Mouse (Mus musculus): ENCODE measurements around the gene Sirt2. TPM values are rescaled to one million over a fixed set of nuclear protein-coding genes. Genes with fewer than 3 reads are reported as not detected.

Sirt2 gene
- total and polyA plus RNA-seq, 3 experiments: 40.9 to 128 (median 68.3) TPM

GRCm38 (mm10) chr7:28780067-28780658 is 13.6 kb downstream of the Sirt2 start (continued):
- TF ChIP-seq PAX5 (IDR thresholded peaks at IDR 0.05; ENCODE audit: low read length) (no peak), CHD2 (IDR thresholded peaks at IDR 0.05; ENCODE audit: low read length) (no peak), ETS1 (conservative IDR thresholded peaks at IDR 0.05; ENCODE audit: low read depth, low read length) (no peak; the same call in 1 of the 2 replicates), ZC3H11A (IDR thresholded peaks at IDR 0.05; ENCODE audit: low read depth, low read length) (peak; percentile 67; the same call in 1 of the 2 replicates), BHLHE40 (IDR thresholded peaks at IDR 0.05; ENCODE audit: low read depth, low read length) (no peak), MAX (IDR thresholded peaks at IDR 0.05; ENCODE audit: low read length) (peak; percentile 9; the same call in 1 of the 2 replicates), MAZ (IDR thresholded peaks at IDR 0.05; ENCODE audit: low read depth, low read length) (peak; percentile 46; the same call in 1 of the 2 replicates), SIN3A (IDR thresholded peaks at IDR 0.05; ENCODE audit: low read length) (peak; percentile 89)

DNA sequence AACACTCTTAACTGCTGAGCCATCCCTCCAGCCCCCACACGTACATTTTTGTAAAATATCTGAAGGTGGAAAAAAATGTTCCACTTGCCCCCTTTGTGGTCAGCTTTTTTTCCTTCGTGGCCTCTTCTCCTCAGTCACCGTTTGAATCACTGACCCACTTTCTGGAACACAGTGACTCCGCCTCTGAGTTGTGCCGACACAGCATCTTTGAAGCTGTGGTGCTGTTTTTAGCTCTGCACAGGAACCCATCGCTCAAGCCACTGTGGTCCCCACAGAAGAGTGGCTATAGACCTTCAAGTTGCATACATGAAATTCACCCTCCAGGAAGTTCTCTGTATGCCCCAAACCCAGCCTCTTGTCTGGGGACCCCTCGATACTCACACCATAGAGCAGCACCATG is 14.3 kb downstream of the Sirt2 start:
- dilution Hi-C loops (cut with MboI; ENCODE audit: extremely low pct_ligation_motif_present, extremely low pct_unique_long_range_greater_than_20kb, low sequenced_read_pairs) (no loop called here), in situ Hi-C loops (cut with MboI; ENCODE audit: low pct_ligation_motif_present, low pct_unique_long_range_greater_than_20kb, low sequenced_read_pairs) (loop anchor here (25.0 kb wide), 1 partner anchor 256 kb away; no protein-coding TSS in a partner anchor)
- H3K9me3 ChIP-seq (replicated peaks; ENCODE audit: low read length): no peaks in the 10 kb centered on the region
- peak; percentile 82 for DNase-seq (ENCODE audit: extremely low read depth)
- no peaks in the 10 kb centered on the region for H3K27me3 ChIP-seq (replicated peaks)
- H3K79me2 ChIP-seq (replicated peaks; ENCODE audit: control insufficient read depth, extremely low read depth, insufficient read depth, poor library complexity, severe bottlenecking): no peaks in the 10 kb centered on the region
- peaks cover 37 to 71% of the 10 kb centered on the region in 2 experiments for H3K36me3 ChIP-seq (replicated peaks in 1 of 2; ENCODE audit: control insufficient read depth in 1 of 2, insufficient read depth in 1 of 2, low read length in 1 of 2)
- peak overlapping the region; percentile 64 for H3K9ac ChIP-seq (ENCODE audit: insufficient read depth, low read depth)
- peak overlapping the region; percentile 99 for H3K27ac ChIP-seq (ENCODE audit: insufficient read depth, low read depth)
- peak overlapping the region; percentile 56 for H3K4me2 ChIP-seq (ENCODE audit: insufficient read depth, low read depth, poor library complexity, severe bottlenecking)
- peak overlapping the region in 2 of 3 experiments; percentile 27 to 31 for H3K4me3 ChIP-seq (replicated peaks in 1 of 3; ENCODE audit: low read depth in 2 of 3, low read length in 2 of 3, poor library complexity in 1 of 3)
- peaks cover 37 to 71% of the 10 kb centered on the region in 2 experiments for H3K4me1 ChIP-seq (ENCODE audit: control insufficient read depth in 1 of 2, insufficient read depth in 2 of 2)
- TF ChIP-seq MEF2A (IDR thresholded peaks at IDR 0.05; ENCODE audit: borderline replicate concordance, low read depth, low read length) (peak; percentile 93), USF2 (conservative IDR thresholded peaks at IDR 0.05; ENCODE audit: low read depth, low read length) (no peak), SMC3 (IDR thresholded peaks at IDR 0.05; ENCODE audit: low read depth, low read length) (no peak), POLR2AphosphoS2 (IDR thresholded peaks at IDR 0.05; ENCODE audit: low read depth, low read length) (no peak), MAFK (IDR thresholded peaks at IDR 0.05; ENCODE audit: insufficient replicate concordance, low read length) (peak; percentile 99), CHD2 (IDR thresholded peaks at IDR 0.05; ENCODE audit: low read length) (peak; percentile 92), GABPA (IDR thresholded peaks at IDR 0.05; ENCODE audit: insufficient replicate concordance, low read depth, low read length) (no peak), HCFC1 (IDR thresholded peaks at IDR 0.05; ENCODE audit: low read depth, low read length) (peak; percentile 11; the same call in 1 of the 2 replicates), JUND (conservative IDR thresholded peaks at IDR 0.05; ENCODE audit: low read depth, low read length) (peak; percentile 72), ETS1 (conservative IDR thresholded peaks at IDR 0.05; ENCODE audit: low read depth, low read length) (peak; percentile 97), NELFE (IDR thresholded peaks at IDR 0.05; ENCODE audit: low read depth, low read length) (no peak), UBTF (IDR thresholded peaks at IDR 0.05; ENCODE audit: low read depth, low read length) (no peak), E2F4 (IDR thresholded peaks at IDR 0.05; ENCODE audit: insufficient replicate concordance, low read depth, low read length) (no peak), CTCF (conservative IDR thresholded peaks at IDR 0.05 in 1 of 2, IDR thresholded peaks at IDR 0.05 in 1 of 2; ENCODE audit: low read depth in 2 of 2, low read length in 2 of 2) (no peak), BHLHE40 (IDR thresholded peaks at IDR 0.05; ENCODE audit: low read depth, low read length) (peak; percentile 78), CHD1 (IDR thresholded peaks at IDR 0.05; ENCODE audit: low read depth, low read length) (peak; percentile 80; the same call in 1 of the 2 replicates), ELF1 (IDR thresholded peaks at IDR 0.05; ENCODE audit: low read depth, low read length) (no peak), PAX5 (IDR thresholded peaks at IDR 0.05; ENCODE audit: low read length) (no peak), SIN3A (IDR thresholded peaks at IDR 0.05; ENCODE audit: low read length) (peak; percentile 52; the same call in 1 of the 2 replicates), TCF12 (IDR thresholded peaks at IDR 0.05; ENCODE audit: low read depth, low read length) (peak; percentile 94), NRF1 (IDR thresholded peaks at IDR 0.05; ENCODE audit: low read depth, low read length) (no peak), USF1 (IDR thresholded peaks at IDR 0.05; ENCODE audit: low read depth, low read length) (no peak), ZNF384 (IDR thresholded peaks at IDR 0.05; ENCODE audit: low read depth, low read length) (peak; percentile 93), MYC (IDR thresholded peaks at IDR 0.05; ENCODE audit: low read depth, low read length) (peak; percentile 9; the same call in 1 of the 2 replicates), ZC3H11A (IDR thresholded peaks at IDR 0.05; ENCODE audit: low read depth, low read length) (no peak), IRF4 (IDR thresholded peaks at IDR 0.05; ENCODE audit: low read depth, low read length) (peak; percentile 99), TBP (conservative IDR thresholded peaks at IDR 0.05; ENCODE audit: low read depth, low read length) (no peak), ZKSCAN1 (IDR thresholded peaks at IDR 0.05; ENCODE audit: borderline replicate concordance, low read depth, low read length) (no peak), MXI1 (IDR thresholded peaks at IDR 0.05; ENCODE audit: low read depth, low read length) (no peak), ZMIZ1 (IDR thresholded peaks at IDR 0.05; ENCODE audit: low read depth, low read length) (no peak), RAD21 (IDR thresholded peaks at IDR 0.05; ENCODE audit: low read depth, low read length) (no peak; the same call in 1 of the 2 replicates), MAZ (IDR thresholded peaks at IDR 0.05; ENCODE audit: low read depth, low read length) (peak; percentile 76), EP300 (IDR thresholded peaks at IDR 0.05; ENCODE audit: low read length) (peak; percentile 99), JUN (IDR thresholded peaks at IDR 0.05; ENCODE audit: insufficient read depth, low read depth, low read length) (peak; percentile 80; the same call in 1 of the 2 replicates)
